Mouse (Mus musculus) ES-E14 (cell line): Measurements from ENCODE around the gene Sipa1l2.

Experiments used
- MAFK ChIP-seq: IDR thresholded peaks from 2 replicates; pipeline ENCODE4 v1.6.1; 2014; ENCODE audit warnings: mild to moderate bottlenecking, low read depth, low read length, inconsistent platforms; ENCODE audit not compliant: insufficient read depth
- ZNF384 ChIP-seq: IDR thresholded peaks from 2 replicates; pipeline ENCODE4 v1.6.1; 2012; ENCODE audit warnings: low read depth, low read length, inconsistent platforms

- TF ChIP-seq ZNF384, result no peak
- no peak for TF ChIP-seq MAFK
These were observed 41.7 kb downstream of the Sipa1l2 start for GRCm38 (mm10) chr8:125527941-125528340.
